Mouse (Mus musculus) spleen, adult 2 months (tissue): Measurements from ENCODE around the gene Tdp1.

Experiments
- CTCF ChIP-seq: fragments of 200-500 bp; IDR thresholded peaks from 2 replicates; pipeline ENCODE4 v1.5.1; 2011; ENCODE audit warnings: mild to moderate bottlenecking, inconsistent platforms; ENCODE audit not compliant: insufficient read depth, insufficient read length, insufficient replicate concordance; ENCODE audit errors: extremely low read depth
- POLR2A ChIP-seq: fragments of 200-500 bp; IDR thresholded peaks from 2 replicates; pipeline ENCODE4 v1.6.1; 2011; ENCODE audit warnings: low read depth, low read length, inconsistent platforms

- no peak for TF ChIP-seq CTCF
- no peak for TF ChIP-seq POLR2A
Measured at GRCm38 (mm10) chr12:99917800-99918427, 33.6 kb downstream of the Tdp1 start.
